Mouse (Mus musculus) MEL (cell line): ENCODE data around the gene Pofut1. TPM values are rescaled to one million over a fixed set of nuclear protein-coding genes. Genes with fewer than 3 reads are reported as not detected.
A peak's percentile ranks its signal among the peaks of the same experiment; 100 is the strongest.

ENCODE experiments used
- DNase-seq: peaks from one replicate; pipeline ENCODE4 v3.0.0; 2011; ENCODE audit warnings: low read depth, low spot score
- H3K27ac ChIP-seq: 2 replicates; pipeline ENCODE4 v1.5.1; 2012; ENCODE audit warnings: low read depth, mild to moderate bottlenecking, control low read depth, low read length, moderate library complexity; ENCODE audit not compliant: control insufficient read depth
- H3K27me3 ChIP-seq, 2 experiments: fragments of 150-350 bp in 1 of 2; sonication (generic) in 1 of 2; 2 replicates each; pipeline ENCODE4 v1.6.1; 2012; ENCODE audit warnings: low read length in 2 of 2, mild to moderate bottlenecking in 2 of 2, improper control_type of control experiment in 1 of 2, moderate library complexity in 1 of 2; ENCODE audit not compliant: insufficient read depth in 2 of 2, control insufficient read depth in 1 of 2
- H3K36me3 ChIP-seq, 2 experiments: 2 replicates each; pipeline ENCODE4 v1.6.1; 2012 to 2014; ENCODE audit warnings: low read length in 2 of 2, improper control_type of control experiment in 1 of 2, inconsistent platforms in 1 of 2, mild to moderate bottlenecking in 1 of 2; ENCODE audit not compliant: insufficient read depth in 2 of 2, control insufficient read depth in 1 of 2
- H3K4me1 ChIP-seq, 2 experiments: fragments of 150-350 bp in 1 of 2; sonication (generic) in 1 of 2; 2 replicates each; pipeline ENCODE4 v1.6.1; 2012; ENCODE audit warnings: low read length in 2 of 2, improper control_type of control experiment in 1 of 2, mild to moderate bottlenecking in 1 of 2; ENCODE audit not compliant: insufficient read depth in 2 of 2, control insufficient read depth in 1 of 2
- H3K4me3 ChIP-seq, 2 experiments: fragments of 150-350 bp in 1 of 2; sonication (generic) in 1 of 2; 2 replicates each; pipeline ENCODE4 v1.5.1; 2012; ENCODE audit warnings: low read depth in 2 of 2, low read length in 2 of 2, mild to moderate bottlenecking in 2 of 2, moderate library complexity in 2 of 2, control low read depth in 1 of 2, improper control_type of control experiment in 1 of 2; ENCODE audit not compliant: control insufficient read depth in 1 of 2, insufficient read depth in 1 of 2
- H3K79me2 ChIP-seq: 2 replicates; pipeline ENCODE4 v1.6.1; 2012; ENCODE audit warnings: mild to moderate bottlenecking, low read length, moderate library complexity; ENCODE audit not compliant: control insufficient read depth, poor library complexity, insufficient read depth
- H3K9ac ChIP-seq: 2 replicates; pipeline ENCODE4 v1.6.1; 2012; ENCODE audit warnings: low read depth, mild to moderate bottlenecking, control low read depth, low read length, moderate library complexity; ENCODE audit not compliant: control insufficient read depth, poor library complexity, severe bottlenecking
- H3K9me3 ChIP-seq: fragments of 150-350 bp; sonication (generic); replicated peaks from 2 replicates; pipeline ENCODE4 v1.6.1; 2012; ENCODE audit warnings: mild to moderate bottlenecking, low read length, improper control_type of control experiment, moderate library complexity; ENCODE audit not compliant: insufficient read depth
- KAT2A ChIP-seq: conservative IDR thresholded peaks from 2 replicates; pipeline ENCODE4 v1.6.1; 2012; ENCODE audit warnings: low read depth, low read length, improper control_type of control experiment, inconsistent platforms
- MAFK ChIP-seq: IDR thresholded peaks from 2 replicates; pipeline ENCODE4 v1.6.1; 2011; ENCODE audit warnings: low read depth, mild to moderate bottlenecking, low read length, improper control_type of control experiment, borderline replicate concordance
- MAZ ChIP-seq: IDR thresholded peaks from 2 replicates; pipeline ENCODE4 v1.6.1; 2012; ENCODE audit warnings: low read depth, mild to moderate bottlenecking, inconsistent platforms, low read length, improper control_type of control experiment
- MEF2A ChIP-seq: IDR thresholded peaks from 2 replicates; pipeline ENCODE4 v1.6.1; 2014; ENCODE audit warnings: low read depth, mild to moderate bottlenecking, inconsistent platforms, low read length, improper control_type of control experiment; ENCODE audit not compliant: poor library complexity, insufficient replicate concordance, severe bottlenecking; ENCODE audit errors: extremely low read depth
- MYB ChIP-seq: IDR thresholded peaks from 2 replicates; pipeline ENCODE4 v1.6.1; 2011; ENCODE audit warnings: mild to moderate bottlenecking, low read depth, low read length, improper control_type of control experiment
- NELFE ChIP-seq: IDR thresholded peaks from 2 replicates; pipeline ENCODE4 v1.6.1; 2011; ENCODE audit warnings: low read depth, low read length, improper control_type of control experiment
- POLR2A ChIP-seq, 2 experiments: IDR thresholded peaks; 2 replicates each; pipeline ENCODE4 v1.6.1; 2011 to 2012; ENCODE audit warnings: low read length in 2 of 2, mild to moderate bottlenecking in 2 of 2, control low read depth in 1 of 2, improper control_type of control experiment in 1 of 2, low read depth in 1 of 2, moderate library complexity in 1 of 2; ENCODE audit not compliant: control insufficient read depth in 1 of 2, insufficient read depth in 1 of 2, poor library complexity in 1 of 2
- POLR2AphosphoS2 ChIP-seq: IDR thresholded peaks from 2 replicates; pipeline ENCODE4 v1.6.1; 2011; ENCODE audit warnings: low read length, improper control_type of control experiment
- RCOR1 ChIP-seq: IDR thresholded peaks from 2 replicates; pipeline ENCODE4 v1.6.1; 2012; ENCODE audit warnings: low read depth, mild to moderate bottlenecking, inconsistent platforms, low read length, improper control_type of control experiment
- SMC3 ChIP-seq: IDR thresholded peaks from 2 replicates; pipeline ENCODE4 v1.6.1; 2011; ENCODE audit warnings: low read depth, low read length, improper control_type of control experiment
- TCF12 ChIP-seq: IDR thresholded peaks from 2 replicates; pipeline ENCODE4 v1.6.1; 2014; ENCODE audit warnings: low read depth, mild to moderate bottlenecking, inconsistent platforms, low read length, improper control_type of control experiment, moderate library complexity
- ZC3H11A ChIP-seq: IDR thresholded peaks from 2 replicates; pipeline ENCODE4 v1.6.1; 2012; ENCODE audit warnings: low read depth, mild to moderate bottlenecking, inconsistent platforms, low read length, improper control_type of control experiment
- polyA plus RNA-seq, 2 experiments: library from polyadenylated mRNA; stranded (reverse) in 1 of 2; unstranded in 1 of 2; fragments of >175 nt in 1 of 2; fragments of >200 nt in 1 of 2; gene quantifications; 2 replicates each; pipeline versions ENCODE4 v1.2.1 to v1.2.4; 2012; ENCODE audit warnings: low replicate concordance in 2 of 2, low read depth in 1 of 2; ENCODE audit not compliant: insufficient read length in 2 of 2, insufficient read depth in 1 of 2, missing spikeins in 1 of 2
- total RNA-seq: library from RNA; depleted of rRNA; stranded (reverse); fragments of 300-350 nt; gene quantifications from 2 replicates; pipeline ENCODE4 v1.2.3, GENCODE M21; 2012

The Pofut1 gene
- total and polyA plus RNA-seq, 3 experiments: 20.2 to 28.7 TPM; not detected in 1

- peaks cover 0 to 26% of the 10 kb centered on the region in 2 experiments for H3K36me3 ChIP-seq
- TF ChIP-seq POLR2AphosphoS2 (no peak), POLR2A (IDR thresholded peaks at IDR 0.05; ENCODE audit: control insufficient read depth in 1 of 2, insufficient read depth in 1 of 2, low read depth in 1 of 2, low read length in 2 of 2, poor library complexity in 1 of 2) (no peak), KAT2A (no peak), SMC3 (no peak), ZC3H11A (no peak), MAFK (no peak), MEF2A (no peak), MAZ (no peak), MYB (no peak), TCF12 (no peak)
- no peaks in the 10 kb centered on the region for H3K27me3 ChIP-seq
- DNase-seq: no peak
- peaks cover 16 to 19% of the 10 kb centered on the region in 2 experiments for H3K4me1 ChIP-seq
- H3K4me3 ChIP-seq: no peak overlapping the region
- H3K9me3 ChIP-seq: no peaks in the 10 kb centered on the region
- no peak overlapping the region for H3K27ac ChIP-seq
- H3K9ac ChIP-seq: no peak overlapping the region
- no peaks in the 10 kb centered on the region for H3K79me2 ChIP-seq
These were observed 15.3 kb downstream of the Pofut1 start for GRCm38 (mm10) chr2:153256604-153257003.

- Histone ChIP-seq H3K36me3 (peaks cover under 1 to 30% of the 10 kb centered on the region in 2 experiments), H3K4me1 (peaks cover 21 to 23% of the 10 kb centered on the region in 2 experiments), H3K9me3 (no peaks in the 10 kb centered on the region), H3K9ac (peak overlapping the region; percentile 26), H3K27me3 (no peaks in the 10 kb centered on the region), H3K27ac (peak overlapping the region; percentile 89), H3K4me3 (no peak overlapping the region), H3K79me2 (no peaks in the 10 kb centered on the region)
- 0 out of 2 replicates have a peak, but pooled peaks have one; percentile 9 for TF ChIP-seq RCOR1
- TF ChIP-seq TCF12: no peak
- TF ChIP-seq NELFE: no peak
- DNase-seq: no peak
These were observed 17.9 kb downstream of the Pofut1 start for GRCm38 (mm10) chr2:153259030-153259863.
